Mouse (Mus musculus): ENCODE data around the gene Trim71.

The Trim71 gene

GRCm38 (mm10) chr9:114557086-114557485, 7.1 kb downstream of the Trim71 start:
- DNase-seq (ENCODE audit: low spot score in 2 of 2): no peak

- DNase-seq (ENCODE audit: low spot score in 2 of 2): no peak
Measured at GRCm38 (mm10) chr9:114556276-114556855, 7.8 kb downstream of the Trim71 start.

- DNase-seq (ENCODE audit: low spot score in 2 of 2): no peak
Measured at GRCm38 (mm10) chr9:114554355-114554979, 9.7 kb downstream of the Trim71 start.

DNA sequence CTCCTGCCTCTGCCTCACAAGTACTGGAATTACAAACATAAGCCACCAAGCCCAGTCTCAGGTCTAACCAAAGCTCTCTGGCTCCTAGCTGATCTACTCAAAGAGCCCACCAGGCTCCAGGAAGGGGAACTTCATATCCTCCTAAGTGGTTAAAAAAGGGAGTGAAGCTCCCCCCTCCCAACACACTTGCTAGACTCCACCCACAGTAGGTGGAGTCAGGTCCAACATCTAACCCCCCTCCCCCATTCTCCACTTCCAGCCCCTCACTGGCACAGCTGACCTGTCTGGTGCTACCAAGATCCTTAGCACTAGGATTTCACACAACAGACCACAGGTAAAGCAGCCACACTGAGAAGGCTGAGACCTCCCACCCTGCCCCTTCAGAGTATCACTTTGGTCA, 10.3 kb downstream of the Trim71 start:
- DNase-seq (ENCODE audit: low spot score in 2 of 2): no peak

DNA sequence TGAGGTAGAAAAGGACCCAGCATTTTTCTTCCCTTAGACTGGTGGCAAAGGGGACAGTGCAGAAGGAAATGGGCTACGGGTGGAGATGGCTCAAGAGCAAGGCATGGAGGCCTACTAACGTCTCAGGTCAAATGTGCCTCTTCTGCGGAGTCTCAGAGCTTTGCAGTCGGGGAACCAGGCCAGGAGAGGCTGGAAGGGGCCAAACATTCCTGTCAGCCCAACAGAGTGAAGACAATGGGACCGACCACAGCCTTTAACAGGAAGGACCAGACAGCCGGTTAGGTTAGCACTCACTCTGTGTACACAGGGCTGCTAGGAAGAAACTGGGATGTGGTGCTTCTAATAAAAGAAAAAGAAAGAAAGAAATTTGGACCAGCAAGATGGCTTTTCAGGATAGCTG, 14.1 kb downstream of the Trim71 start:
- DNase-seq (ENCODE audit: low spot score in 2 of 2): no peak

GRCm38 (mm10) chr9:114549117-114549516, 15.1 kb downstream of the Trim71 start:
- DNase-seq (ENCODE audit: low spot score in 2 of 2): no peak

DNA sequence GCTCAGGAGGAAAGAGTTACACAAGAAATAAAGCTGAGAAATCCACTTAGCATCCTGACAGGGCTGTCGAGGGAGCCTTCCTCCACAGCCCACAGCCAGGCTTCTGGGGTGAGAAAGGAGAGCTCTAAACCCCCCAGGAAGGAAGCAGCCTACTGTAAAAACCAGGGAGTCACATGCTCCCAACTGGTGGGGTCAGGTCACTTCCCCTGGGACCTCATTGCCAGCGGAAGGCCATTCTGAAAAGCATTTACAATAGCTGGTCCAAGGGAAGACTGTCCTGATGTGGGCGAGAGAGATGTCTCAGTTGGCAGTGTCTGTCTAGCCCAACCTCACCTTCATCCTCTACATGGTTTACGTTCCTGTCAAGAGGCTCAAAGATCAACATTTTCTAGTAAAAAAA, 15.7 kb downstream of the Trim71 start:
- no peak for DNase-seq (ENCODE audit: low spot score in 2 of 2)

- DNase-seq (ENCODE audit: low spot score in 2 of 2): no peak
Measured at GRCm38 (mm10) chr9:114547643-114548077, 16.5 kb downstream of the Trim71 start.

DNA sequence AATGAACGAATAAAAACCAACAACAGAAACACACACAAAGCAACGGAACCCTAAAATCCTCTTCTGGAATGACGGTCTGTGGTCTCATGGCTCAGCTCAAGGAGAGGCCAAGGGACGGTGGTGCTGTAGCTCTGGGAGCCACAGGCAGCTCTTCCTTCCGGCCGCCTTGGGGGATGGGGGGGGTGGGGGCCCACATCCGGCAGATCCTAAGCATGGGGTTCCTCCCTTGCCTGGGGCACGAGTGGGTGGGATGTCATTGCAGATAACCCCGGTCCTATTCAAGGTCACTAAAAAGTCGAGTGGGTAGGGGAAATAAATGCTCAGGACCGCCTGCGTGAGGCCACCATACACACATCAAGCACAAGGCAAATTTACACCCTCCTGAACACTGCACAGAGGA, 17.4 kb downstream of the Trim71 start:
- DNase-seq (ENCODE audit: low spot score in 2 of 2): no peak

- DNase-seq (ENCODE audit: low spot score in 2 of 2): no peak
Measured at GRCm38 (mm10) chr9:114544754-114545393, 19.3 kb downstream of the Trim71 start.

DNA sequence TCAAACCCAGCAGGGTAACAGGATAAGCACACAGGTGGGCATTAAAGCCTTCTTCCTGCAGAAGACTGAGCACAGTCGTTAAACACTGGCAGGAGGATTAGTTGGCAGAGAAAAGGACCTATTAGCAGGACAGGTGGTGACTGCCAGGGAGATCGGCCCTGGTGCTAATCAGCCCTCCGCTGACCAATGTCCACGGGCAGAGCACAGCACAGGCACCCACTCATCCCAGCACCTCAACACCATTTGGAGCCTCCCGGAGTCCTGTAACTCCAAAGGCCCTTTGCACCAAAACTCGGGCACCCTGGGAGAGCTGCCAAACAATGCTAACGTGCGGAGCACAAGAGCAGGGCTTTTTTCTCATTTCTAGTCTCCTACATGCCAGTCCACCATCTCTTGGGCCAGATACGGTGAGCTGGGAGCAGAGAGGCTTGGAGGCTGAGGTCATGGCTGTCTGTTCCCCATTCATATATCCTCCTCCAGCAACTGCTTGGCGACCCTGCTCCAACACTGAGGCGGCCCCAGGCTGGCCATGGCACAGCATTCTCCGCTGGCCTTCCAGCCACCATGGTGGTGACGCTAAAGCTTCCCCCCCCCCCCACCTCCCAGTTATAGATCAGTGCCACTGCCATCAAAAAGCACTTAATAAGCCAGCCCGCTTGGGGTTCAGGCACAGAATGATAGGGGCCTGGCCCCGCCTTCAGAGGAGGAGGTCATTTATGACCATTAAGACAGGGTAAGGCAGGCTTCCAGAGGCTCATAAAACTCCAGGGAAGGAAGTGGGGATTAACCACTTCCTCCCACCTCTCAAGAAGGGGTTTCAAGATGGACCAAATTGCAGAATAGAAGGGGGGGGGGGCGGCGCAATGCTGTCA, 20.1 kb downstream of the Trim71 start:
- DNase-seq (ENCODE audit: low spot score in 2 of 2): no peak

DNA sequence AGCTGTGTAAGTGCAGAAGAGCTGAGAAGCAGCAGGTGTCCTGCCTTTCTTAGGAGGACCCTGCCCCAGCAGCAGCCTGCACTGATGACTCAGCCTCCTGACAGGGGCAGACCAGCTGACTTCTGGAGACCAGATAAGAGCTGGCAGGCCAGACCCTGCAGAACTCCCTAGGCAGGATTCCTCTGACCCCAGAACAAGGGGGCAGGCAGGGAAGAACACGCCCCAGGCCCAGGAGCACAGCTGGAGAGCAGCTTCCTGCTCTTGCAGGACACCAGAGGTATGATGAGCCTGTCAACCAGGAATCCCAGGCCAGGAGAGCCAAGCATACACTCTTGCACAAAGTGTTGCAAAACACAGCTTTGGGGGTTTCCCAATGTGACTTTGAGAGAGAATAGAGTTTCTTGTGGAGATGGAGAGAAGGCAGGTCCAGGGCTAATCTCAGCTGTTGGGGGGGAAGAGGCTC, 22.9 kb downstream of the Trim71 start:
- no peak for DNase-seq (ENCODE audit: low spot score in 2 of 2)

DNA sequence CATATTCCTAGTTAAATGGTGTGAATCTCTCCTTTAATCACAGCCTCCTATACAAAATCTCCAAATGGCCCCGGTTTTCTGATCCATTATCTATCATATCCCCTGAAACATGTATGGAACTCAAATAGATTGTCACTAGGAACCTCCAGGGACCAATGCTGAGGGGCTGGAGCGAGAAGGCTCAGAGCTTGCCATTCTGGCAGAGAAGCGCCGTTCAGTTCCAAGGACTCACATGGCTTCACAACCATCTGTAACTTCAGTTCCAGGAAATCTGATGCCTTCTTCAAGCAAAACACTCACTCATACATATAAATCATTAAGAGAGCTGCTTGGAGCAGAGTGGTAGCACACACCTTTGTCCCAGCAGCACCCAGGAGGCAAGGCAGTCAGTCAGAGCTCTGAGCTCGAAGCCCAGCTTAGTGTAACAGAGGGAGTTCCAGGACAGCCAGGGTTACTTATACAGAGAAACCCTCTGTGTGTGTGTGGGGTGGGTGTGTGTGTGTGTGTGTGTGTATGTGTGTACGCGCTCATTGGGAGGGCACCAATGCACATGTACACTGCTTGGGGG, 25.1 kb downstream of the Trim71 start:
- DNase-seq (ENCODE audit: low spot score in 2 of 2): no peak

GRCm38 (mm10) chr9:114536628-114537027, 27.5 kb downstream of the Trim71 start:
- DNase-seq (ENCODE audit: low spot score in 2 of 2): no peak

DNA sequence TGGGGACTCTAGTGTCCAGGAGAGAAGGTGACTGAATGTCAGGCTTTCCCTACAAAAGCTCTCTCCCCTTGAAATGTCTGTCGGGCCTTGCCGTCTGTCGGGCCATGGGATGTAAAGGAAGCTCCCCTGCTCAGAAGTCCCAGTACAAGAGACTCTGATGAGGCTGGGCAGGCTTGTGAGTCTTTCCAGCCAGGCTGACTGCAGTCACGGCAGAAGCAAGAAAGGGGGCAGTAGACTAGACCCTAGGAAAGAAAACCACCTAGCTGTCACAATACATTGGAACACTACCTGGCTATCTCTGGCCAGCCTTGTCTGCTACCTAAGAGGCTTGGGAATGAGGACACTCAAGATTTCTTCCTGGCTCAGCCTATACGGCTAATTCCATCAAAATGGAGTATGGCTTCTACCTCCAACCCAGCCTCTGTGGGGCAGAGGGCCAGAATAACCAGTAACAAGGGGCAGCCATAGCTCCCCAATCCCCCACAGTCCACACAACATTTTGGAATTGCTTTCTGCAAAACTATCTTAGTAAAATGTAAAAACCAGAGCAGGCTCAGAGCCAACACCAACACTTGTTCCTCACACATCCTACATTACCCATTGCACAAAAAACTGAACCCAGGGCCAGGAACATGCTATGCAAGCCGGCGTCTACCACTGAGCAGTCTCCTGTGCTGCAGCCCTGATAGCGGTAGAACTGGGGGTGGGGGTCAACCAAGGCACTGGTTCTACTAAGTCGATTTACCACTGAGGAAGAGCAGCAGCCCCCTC, 29.2 kb downstream of the Trim71 start:
- no peak for DNase-seq (ENCODE audit: low spot score in 2 of 2)

DNA sequence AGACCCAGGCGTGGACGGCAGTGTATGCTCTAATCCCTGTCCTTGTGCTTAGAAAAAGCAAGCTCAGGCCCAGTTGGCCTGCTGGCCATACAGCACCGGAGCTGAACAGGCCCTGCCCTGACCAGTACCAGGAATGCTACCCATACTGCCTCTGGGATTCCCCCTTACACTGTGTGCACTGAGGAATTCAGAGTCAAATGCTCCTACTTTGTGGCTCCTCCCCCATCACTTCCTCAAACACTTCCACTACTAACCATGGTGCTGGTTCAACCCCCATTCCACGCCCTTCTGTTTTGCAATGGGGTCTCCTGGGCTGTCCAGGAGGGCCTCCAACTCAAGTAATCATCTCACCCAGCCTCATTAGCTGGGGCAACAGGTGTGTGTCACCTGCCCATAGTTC, 30.3 kb downstream of the Trim71 start:
- no peak for DNase-seq (ENCODE audit: low spot score in 2 of 2)

- no peak for DNase-seq (ENCODE audit: low spot score in 2 of 2)
Measured at GRCm38 (mm10) chr9:114531276-114531675, 32.9 kb downstream of the Trim71 start.

- DNase-seq (ENCODE audit: low spot score in 2 of 2): no peak
Measured at GRCm38 (mm10) chr9:114528680-114529048, 35.5 kb downstream of the Trim71 start.

DNA sequence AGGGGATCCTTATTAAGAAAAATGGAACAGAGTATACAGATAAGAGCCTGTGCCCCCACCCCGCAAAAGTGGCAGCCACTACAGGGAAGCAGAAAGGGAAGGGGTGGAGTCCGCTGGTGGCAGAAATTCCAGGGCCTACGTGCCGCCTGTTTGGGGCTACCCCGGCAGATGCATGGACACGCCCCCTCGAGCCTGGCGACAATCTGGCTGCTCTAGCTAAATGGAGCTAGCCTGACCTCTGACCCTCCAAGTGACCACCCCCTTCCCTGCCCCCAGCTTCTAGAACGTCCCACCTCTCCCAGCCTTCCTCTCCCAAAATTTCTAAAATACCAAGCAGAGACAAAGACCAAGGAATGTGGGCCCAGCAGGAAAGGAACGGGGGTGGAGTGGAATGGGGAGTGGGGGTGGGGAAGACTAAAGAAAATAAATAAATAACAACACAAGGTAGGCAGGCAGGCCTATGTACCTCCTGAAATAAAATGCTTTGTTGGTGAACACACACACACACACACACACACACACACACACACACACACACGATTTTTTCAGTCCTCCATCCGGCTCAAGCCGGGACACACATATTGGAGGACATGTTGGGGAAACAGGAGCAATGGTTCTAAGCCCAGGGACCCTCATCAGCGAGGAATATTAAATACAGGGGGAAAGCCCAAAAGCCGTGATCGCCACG, 36.0 kb downstream of the Trim71 start:
- DNase-seq (ENCODE audit: low spot score in 2 of 2): no peak

DNA sequence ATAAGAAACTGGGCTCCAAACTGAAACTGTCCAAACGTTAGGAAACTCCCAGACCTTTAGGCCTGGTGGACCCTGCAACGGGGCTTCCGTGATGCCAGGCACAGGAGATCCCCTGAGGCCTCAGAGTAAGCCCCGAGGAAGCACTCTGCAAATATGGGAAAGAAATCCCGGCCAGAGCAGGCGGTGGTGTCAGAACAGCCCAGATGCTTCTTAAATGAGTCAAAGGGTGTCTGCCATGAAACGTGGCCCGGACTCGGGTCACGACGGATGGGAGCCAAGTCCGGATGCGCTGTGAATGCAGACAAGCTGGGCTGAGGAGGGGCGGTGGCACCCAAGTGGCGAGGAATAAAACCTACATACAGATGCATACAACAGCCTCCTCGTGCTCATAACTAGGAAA, 37.1 kb downstream of the Trim71 start:
- DNase-seq (ENCODE audit: low spot score in 2 of 2): no peak

- no peak for DNase-seq (ENCODE audit: low spot score in 2 of 2)
Measured at GRCm38 (mm10) chr9:114526581-114526980, 37.6 kb downstream of the Trim71 start.

Data from frontal cortex, postnatal 25 days (tissue).